9 mouse cellular contexts compared by ENCODE assay signal in the genomic region with DNA sequence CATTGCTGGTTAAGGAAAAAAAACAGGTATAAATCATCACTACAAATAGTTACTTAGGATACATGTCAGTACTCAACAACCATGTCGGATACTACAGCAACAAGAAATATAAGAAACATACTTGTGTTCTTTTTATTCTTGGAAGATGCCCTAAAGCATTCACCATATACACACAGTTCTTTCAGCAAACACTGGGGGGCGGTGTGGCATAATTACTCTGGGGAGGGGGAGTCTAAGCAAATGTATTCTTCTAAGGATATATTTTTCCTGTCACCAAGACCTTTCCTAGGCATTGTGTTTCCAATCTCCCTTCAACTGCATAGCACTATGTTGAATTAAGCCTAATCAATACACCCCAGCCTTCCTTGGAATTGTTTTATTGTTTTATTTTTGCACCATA. TPM values are rescaled to one million over a fixed set of nuclear protein-coding genes. Genes with fewer than 3 reads are reported as not detected.
DNase-seq lines count a peak whose midpoint lies in the region; ATAC-seq lines count a peak whose summit lies in the region.
"Had no signal": no experiment of that assay in that cellular context is flagged by ENCODE, and none has a peak within 500 bp of the region (broad histone marks: within the 10 kb centered on the region; RNA-seq: fewer than 3 reads in every experiment).

No protein-coding gene starts in this region.

- no peak overlapping the region for H3K4me3 ChIP-seq in kidney, embryonic 15.5 days (replicated peaks)
- H3K4me3 ChIP-seq in embryonic facial prominence, embryonic 14.5 days (ENCODE audit: low read depth, low read length): no peak overlapping the region
- H3K4me3 ChIP-seq: embryonic facial prominence, embryonic 13.5 days had no signal

- no peaks in the 10 kb centered on the region for H3K9me3 ChIP-seq in kidney, embryonic 15.5 days (replicated peaks)
- H3K9me3 ChIP-seq in embryonic facial prominence, embryonic 14.5 days (ENCODE audit: control insufficient read depth, low read length): no peaks in the 10 kb centered on the region
- H3K9me3 ChIP-seq: embryonic facial prominence, embryonic 13.5 days had no signal

- H3K27me3 ChIP-seq in kidney, embryonic 15.5 days: peaks cover 19% of the 10 kb centered on the region
- H3K27me3 ChIP-seq in embryonic facial prominence, embryonic 14.5 days (replicated peaks; ENCODE audit: control insufficient read depth, insufficient read depth, low read length): peaks cover 8% of the 10 kb centered on the region; the same call in 1 of the 2 replicates

- H3K36me3 ChIP-seq in kidney, embryonic 15.5 days: no peaks in the 10 kb centered on the region
- no peaks in the 10 kb centered on the region for H3K36me3 ChIP-seq in embryonic facial prominence, embryonic 14.5 days (ENCODE audit: control insufficient read depth, insufficient read depth, low read length)
- H3K36me3 ChIP-seq: embryonic facial prominence, embryonic 13.5 days had no signal

- H3K9ac ChIP-seq in kidney, embryonic 15.5 days: no peak overlapping the region
- no peak overlapping the region for H3K9ac ChIP-seq in embryonic facial prominence, embryonic 14.5 days (ENCODE audit: low read depth, low read length)
- H3K9ac ChIP-seq: embryonic facial prominence, embryonic 13.5 days had no signal

- WGBS in kidney, embryonic 15.5 days: 9% methylated on average over 2 of the region's 2 CpGs
- 4% methylated on average over 2 of the region's 2 CpGs for WGBS in embryonic facial prominence, embryonic 14.5 days

- DNase-seq in cerebellum, postnatal 10 days: peak; percentile 75 to 77
- no peak for DNase-seq in cerebellum, adult 11 months
- DNase-seq in kidney, postnatal 10 days: peak; percentile 57
- DNase-seq in A20 (ENCODE audit: low read depth, low spot score): peak; percentile 47
- peak; percentile 15 for DNase-seq in embryonic facial prominence, embryonic 14.5 days (ENCODE audit: low spot score)
- no peak for DNase-seq in thymus, postnatal 0 days (ENCODE audit: low spot score)

- H3K4me1 ChIP-seq in kidney, embryonic 15.5 days: peaks cover 27% of the 10 kb centered on the region
- no peaks in the 10 kb centered on the region for H3K4me1 ChIP-seq in embryonic facial prominence, embryonic 14.5 days (ENCODE audit: control insufficient read depth, insufficient read depth, low read length)

- no peak for ATAC-seq in kidney, embryonic 15.5 days (replicated peaks; ENCODE audit: low FRiP score)
- ATAC-seq in embryonic facial prominence, embryonic 14.5 days (ENCODE audit: low read depth): no peak
- no peak for ATAC-seq in erythroid progenitor cell, adult 5-6 weeks (replicated peaks; ENCODE audit: low FRiP score, poor library complexity, severe bottlenecking)

- no peak overlapping the region for H3K4me2 ChIP-seq in kidney, embryonic 15.5 days
- no peak overlapping the region for H3K4me2 ChIP-seq in embryonic facial prominence, embryonic 14.5 days (ENCODE audit: low read depth, low read length)
- H3K4me2 ChIP-seq: embryonic facial prominence, embryonic 13.5 days had no signal

- H3K27ac ChIP-seq in kidney, embryonic 15.5 days: no peak overlapping the region
- no peak overlapping the region for H3K27ac ChIP-seq in embryonic facial prominence, embryonic 14.5 days (replicated peaks; ENCODE audit: low read depth, low read length)
- H3K27ac ChIP-seq: embryonic facial prominence, embryonic 13.5 days had no signal

RNA-seq across cellular contexts. Expression of a gene that starts 2.5 kb away (rescaled TPM):
- polyA plus RNA-seq in kidney, embryonic 15.5 days (2015; fragmentation: Nextera tagmentation; extraction: Ambion mirVana): 7.5 TPM in 2 replicates
- polyA plus RNA-seq in embryonic facial prominence, embryonic 14.5 days (2014; fragmentation: Nextera tagmentation; extraction: Ambion mirVana): 7.0 and 8.7 TPM in 2 replicates
- not detected in 2 replicates for total RNA-seq in erythroid progenitor cell, adult 5-6 weeks (2015; ENCODE audit: low replicate concordance)
- not detected in 2 replicates for total RNA-seq in erythroid progenitor cell, adult 5-6 weeks (2017; ENCODE audit: low replicate concordance)
- polyA plus RNA-seq in thymus, postnatal 0 days (2015; fragmentation: Nextera tagmentation; extraction: Ambion mirVana): 0.75 and 0.83 TPM in 2 replicates

Comparison
In these comparisons a context has a peak if more than half of its experiments do, and no peak if none do; other contexts are left out.
1. DNase-seq: peak in cerebellum, postnatal 10 days (2 of 2), kidney, postnatal 10 days (single experiment), A20 (single experiment) and embryonic facial prominence, embryonic 14.5 days (single experiment); none in cerebellum, adult 11 months (single experiment) and thymus, postnatal 0 days (single experiment).